Mouse (Mus musculus) cerebellum, postnatal 14 days (tissue): ENCODE data around the gene Cdc20.

Experiments
- DNase-seq, 2 experiments: peaks; one replicate each; pipeline ENCODE4 v3.0.0; 2021; ENCODE audit warnings: mixed read lengths in 2 of 2

Cdc20 gene

GRCm38 (mm10) chr4:118436820-118437603 lies at the start of gene Cdc20:
Cdc20 (minus strand) TSS chr4:118437352.
- DNase-seq = peak; percentile 91

- DNase-seq = no peak
These were observed 39.8 kb upstream of the Cdc20 start for GRCm38 (mm10) chr4:118476773-118477530.

GRCm38 (mm10) chr4:118472687-118473086 lies 35.5 kb upstream of the Cdc20 start:
- DNase-seq = no peak

GRCm38 (mm10) chr4:118471281-118471680 lies 34.1 kb upstream of the Cdc20 start:
- DNase-seq = no peak

GRCm38 (mm10) chr4:118465697-118466163 lies 28.6 kb upstream of the Cdc20 start:
- no peak for DNase-seq

- DNase-seq = no peak
These were observed 27.8 kb upstream of the Cdc20 start for GRCm38 (mm10) chr4:118464956-118465355.

GRCm38 (mm10) chr4:118457345-118457975 lies 20.3 kb upstream of the Cdc20 start, which contains the start of gene Mpl:
Mpl (minus strand) TSS chr4:118457513.
- DNase-seq = no peak

- DNase-seq = no peak
These were observed 9.4 kb upstream of the Cdc20 start for GRCm38 (mm10) chr4:118446415-118447153.

GRCm38 (mm10) chr4:118445781-118446414 lies 8.7 kb upstream of the Cdc20 start:
- peak; percentile 42 to 44 for DNase-seq

- DNase-seq = no peak
These were observed 7.9 kb upstream of the Cdc20 start for GRCm38 (mm10) chr4:118445088-118445487.

GRCm38 (mm10) chr4:118437829-118438253 lies 689 bp upstream of the Cdc20 start:
- peak; percentile 22 to 28 for DNase-seq

- DNase-seq = no peak
These were observed 4.8 kb downstream of the Cdc20 start for GRCm38 (mm10) chr4:118432332-118432731.

- DNase-seq = no peak
These were observed 7.8 kb downstream of the Cdc20 start for GRCm38 (mm10) chr4:118429215-118429895.

- no peak for DNase-seq
These were observed 8.5 kb downstream of the Cdc20 start for GRCm38 (mm10) chr4:118428531-118429214.

GRCm38 (mm10) chr4:118427768-118428451 lies 9.2 kb downstream of the Cdc20 start, which contains the start of gene Elovl1:
Elovl1 (plus strand) TSS chr4:118428093.
- DNase-seq = peak; percentile 80 to 83

- no peak for DNase-seq
These were observed 9.8 kb downstream of the Cdc20 start for GRCm38 (mm10) chr4:118427415-118427767.

GRCm38 (mm10) chr4:118425374-118425773 lies 11.8 kb downstream of the Cdc20 start:
- no peak for DNase-seq

- DNase-seq = no peak
These were observed 12.5 kb downstream of the Cdc20 start for GRCm38 (mm10) chr4:118424541-118425160.

- no peak for DNase-seq
These were observed 15.8 kb downstream of the Cdc20 start for GRCm38 (mm10) chr4:118421384-118421783.
